Mouse (Mus musculus): ENCODE measurements around the gene Slx4ip.

GRCm38 (mm10) chr2:136909298-136909697 lies 18.3 kb downstream of the Slx4ip start:
- TF ChIP-seq POLR2A (IDR thresholded peaks at IDR 0.05; ENCODE audit: extremely low read depth, insufficient read depth, low read length) (no peak), CTCF (IDR thresholded peaks at IDR 0.05; ENCODE audit: extremely low read depth, insufficient read depth, low read length) (no peak)

All from cortical plate, adult 2 months (tissue).